Mouse (Mus musculus): Measurements from ENCODE around the gene Dcp1a. TPM values are rescaled to one million over a fixed set of nuclear protein-coding genes. Genes with fewer than 3 reads are reported as not detected.

The Dcp1a gene
- total and polyA plus RNA-seq, 3 experiments = 18.3 to 26.9 (median 20.1) TPM

GRCm38 (mm10) chr14:30561470-30562187 is 82.3 kb downstream of the Dcp1a start:
- dilution Hi-C loops (cut with MboI; ENCODE audit: extremely low pct_ligation_motif_present, extremely low pct_unique_long_range_greater_than_20kb, low sequenced_read_pairs) = no loop called here
- H3K27ac ChIP-seq (ENCODE audit: insufficient read depth, low read depth) = no peak overlapping the region
- H3K4me1 ChIP-seq (ENCODE audit: control insufficient read depth in 1 of 2, insufficient read depth in 2 of 2) = peaks cover 0 to 31% of the 10 kb centered on the region in 2 experiments; a peak in 2 of 4 replicates

GRCm38 (mm10) chr14:30562343-30562742 is 83.0 kb downstream of the Dcp1a start:
- in situ Hi-C loops (cut with MboI; ENCODE audit: low pct_ligation_motif_present, low pct_unique_long_range_greater_than_20kb, low sequenced_read_pairs) = no loop called here
- no peak overlapping the region for H3K27ac ChIP-seq (ENCODE audit: insufficient read depth, low read depth)

More at GRCm38 (mm10) chr14:30561470-30562187, 82.3 kb downstream of the Dcp1a start:
- peaks cover 13% of the 10 kb centered on the region for H3K79me2 ChIP-seq (replicated peaks; ENCODE audit: control insufficient read depth, extremely low read depth, insufficient read depth, poor library complexity, severe bottlenecking)
- no peak for TF ChIP-seq ZC3H11A (IDR thresholded peaks at IDR 0.05; ENCODE audit: low read depth, low read length)
- TF ChIP-seq MAZ (IDR thresholded peaks at IDR 0.05; ENCODE audit: low read depth, low read length) = no peak
- TF ChIP-seq HCFC1 (IDR thresholded peaks at IDR 0.05; ENCODE audit: low read depth, low read length) = no peak
- no peak for TF ChIP-seq MAFK (IDR thresholded peaks at IDR 0.05; ENCODE audit: insufficient replicate concordance, low read length)
- TF ChIP-seq MAX (IDR thresholded peaks at IDR 0.05; ENCODE audit: low read length) = no peak
- TF ChIP-seq ZMIZ1 (IDR thresholded peaks at IDR 0.05; ENCODE audit: low read depth, low read length) = no peak
- TF ChIP-seq CTCF (conservative IDR thresholded peaks at IDR 0.05 in 1 of 2, IDR thresholded peaks at IDR 0.05 in 1 of 2; ENCODE audit: low read depth in 2 of 2, low read length in 2 of 2) = no peak
- TF ChIP-seq USF1 (IDR thresholded peaks at IDR 0.05; ENCODE audit: low read depth, low read length) = no peak
- TF ChIP-seq CHD2 (IDR thresholded peaks at IDR 0.05; ENCODE audit: low read length) = no peak
- TF ChIP-seq MEF2A (IDR thresholded peaks at IDR 0.05; ENCODE audit: borderline replicate concordance, low read depth, low read length) = no peak
- TF ChIP-seq ETS1 (conservative IDR thresholded peaks at IDR 0.05; ENCODE audit: low read depth, low read length) = no peak
- no peak for TF ChIP-seq SMC3 (IDR thresholded peaks at IDR 0.05; ENCODE audit: low read depth, low read length)
- TF ChIP-seq POLR2AphosphoS2 (IDR thresholded peaks at IDR 0.05; ENCODE audit: low read depth, low read length) = no peak
- TF ChIP-seq ELF1 (IDR thresholded peaks at IDR 0.05; ENCODE audit: low read depth, low read length) = no peak
- TF ChIP-seq KAT2A (IDR thresholded peaks at IDR 0.05; ENCODE audit: insufficient replicate concordance, low read length) = no peak
- no peak for TF ChIP-seq JUND (conservative IDR thresholded peaks at IDR 0.05; ENCODE audit: low read depth, low read length)
- TF ChIP-seq MYC (IDR thresholded peaks at IDR 0.05; ENCODE audit: low read depth, low read length) = no peak
- TF ChIP-seq UBTF (IDR thresholded peaks at IDR 0.05; ENCODE audit: low read depth, low read length) = no peak
- H3K27me3 ChIP-seq (replicated peaks) = no peaks in the 10 kb centered on the region
- H3K4me2 ChIP-seq (ENCODE audit: insufficient read depth, low read depth, poor library complexity, severe bottlenecking) = no peak overlapping the region
- peaks cover 65 to 94% of the 10 kb centered on the region in 2 experiments for H3K36me3 ChIP-seq (replicated peaks in 1 of 2; ENCODE audit: control insufficient read depth in 1 of 2, insufficient read depth in 1 of 2, low read length in 1 of 2)
- no peak overlapping the region for H3K4me3 ChIP-seq (replicated peaks in 1 of 3; ENCODE audit: low read depth in 2 of 3, low read length in 2 of 3, poor library complexity in 1 of 3)
- H3K9ac ChIP-seq (ENCODE audit: insufficient read depth, low read depth) = no peak overlapping the region
- no peaks in the 10 kb centered on the region for H3K9me3 ChIP-seq (replicated peaks; ENCODE audit: low read length)
- DNase-seq (ENCODE audit: extremely low read depth) = no peak
- in situ Hi-C loops (cut with MboI; ENCODE audit: low pct_ligation_motif_present, low pct_unique_long_range_greater_than_20kb, low sequenced_read_pairs) = no loop called here

More at GRCm38 (mm10) chr14:30562343-30562742, 83.0 kb downstream of the Dcp1a start:
- TF ChIP-seq TBP (conservative IDR thresholded peaks at IDR 0.05; ENCODE audit: low read depth, low read length) (no peak), CHD2 (IDR thresholded peaks at IDR 0.05; ENCODE audit: low read length) (no peak), KAT2A (IDR thresholded peaks at IDR 0.05; ENCODE audit: insufficient replicate concordance, low read length) (no peak), NRF1 (IDR thresholded peaks at IDR 0.05; ENCODE audit: low read depth, low read length) (no peak), MAFK (IDR thresholded peaks at IDR 0.05; ENCODE audit: insufficient replicate concordance, low read length) (no peak), MYC (IDR thresholded peaks at IDR 0.05; ENCODE audit: low read depth, low read length) (no peak)
- Histone ChIP-seq H3K27me3 (replicated peaks) (no peaks in the 10 kb centered on the region), H3K9me3 (replicated peaks; ENCODE audit: low read length) (no peaks in the 10 kb centered on the region), H3K4me3 (replicated peaks in 1 of 3; ENCODE audit: low read depth in 2 of 3, low read length in 2 of 3, poor library complexity in 1 of 3) (no peak overlapping the region), H3K4me2 (ENCODE audit: insufficient read depth, low read depth, poor library complexity, severe bottlenecking) (no peak overlapping the region), H3K9ac (ENCODE audit: insufficient read depth, low read depth) (no peak overlapping the region), H3K79me2 (replicated peaks; ENCODE audit: control insufficient read depth, extremely low read depth, insufficient read depth, poor library complexity, severe bottlenecking) (peaks cover 6% of the 10 kb centered on the region), H3K4me1 (ENCODE audit: control insufficient read depth in 1 of 2, insufficient read depth in 2 of 2) (peaks cover 0 to 24% of the 10 kb centered on the region in 2 experiments; a peak in 2 of 4 replicates), H3K36me3 (replicated peaks in 1 of 2; ENCODE audit: control insufficient read depth in 1 of 2, insufficient read depth in 1 of 2, low read length in 1 of 2) (peaks cover 70 to 94% of the 10 kb centered on the region in 2 experiments)
- dilution Hi-C loops (cut with MboI; ENCODE audit: extremely low pct_ligation_motif_present, extremely low pct_unique_long_range_greater_than_20kb, low sequenced_read_pairs) = no loop called here
- no peak for DNase-seq (ENCODE audit: extremely low read depth)
